Mouse (Mus musculus): ENCODE results near the gene Ugt1a9.
A peak's percentile ranks its signal among the peaks of the same experiment; 100 is the strongest.

Gene Ugt1a9

GRCm38 (mm10) chr1:88258881-88259642, 188.5 kb downstream of the Ugt1a9 start:
- DNase-seq (ENCODE audit: low read depth, low spot score): no peak

- DNase-seq (ENCODE audit: low read depth, low spot score): no peak
These were observed 189.0 kb downstream of the Ugt1a9 start for GRCm38 (mm10) chr1:88259643-88260024.

DNA sequence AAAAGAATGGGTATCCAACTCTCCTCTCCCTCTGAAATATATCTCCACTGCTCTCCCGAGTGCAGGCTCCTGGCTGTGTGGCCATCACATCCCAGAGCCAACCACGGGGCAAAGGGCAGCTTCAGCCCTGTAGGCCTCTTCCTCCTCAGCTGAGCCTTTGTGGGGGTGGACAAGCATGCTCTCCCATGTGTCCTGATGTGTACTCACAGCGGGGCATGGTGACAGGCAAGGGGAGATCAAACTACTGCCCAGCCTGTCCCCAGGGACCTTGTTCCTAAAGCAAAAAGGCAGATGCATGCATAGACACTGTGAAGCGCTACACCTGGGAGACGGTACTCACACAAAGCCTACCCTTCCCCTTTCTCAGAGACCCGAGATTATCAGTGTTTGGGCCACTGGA, 189.5 kb downstream of the Ugt1a9 start:
- DNase-seq (ENCODE audit: low read depth, low spot score): no peak

GRCm38 (mm10) chr1:88260604-88261377, 190.2 kb downstream of the Ugt1a9 start:
- no peak for DNase-seq (ENCODE audit: low read depth, low spot score)

- no peak for DNase-seq (ENCODE audit: low read depth, low spot score)
These were observed 191.1 kb downstream of the Ugt1a9 start for GRCm38 (mm10) chr1:88261706-88262105.

- DNase-seq (ENCODE audit: low read depth, low spot score): peak; percentile 51
These were observed 191.7 kb downstream of the Ugt1a9 start for GRCm38 (mm10) chr1:88262255-88262654.

DNA sequence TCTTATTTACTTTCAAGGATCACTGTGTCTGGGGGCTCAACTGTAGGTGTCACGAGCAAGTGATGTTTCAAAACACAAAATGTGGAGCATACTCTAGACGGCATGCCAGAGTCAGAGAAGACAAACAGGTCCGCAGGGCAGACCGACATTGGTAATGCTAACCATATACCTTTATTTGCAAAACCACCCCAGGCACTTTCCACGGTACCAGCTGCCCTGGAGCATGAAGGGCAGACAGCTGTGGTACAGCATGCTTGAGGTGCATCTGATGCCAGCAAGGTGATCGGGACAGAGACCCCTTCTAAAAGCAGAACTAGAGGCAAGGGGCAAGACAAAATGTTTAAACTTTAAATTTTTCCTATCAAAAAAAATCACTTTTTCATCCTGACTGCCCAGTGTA, 192.4 kb downstream of the Ugt1a9 start:
- DNase-seq (ENCODE audit: low read depth, low spot score): no peak

DNA sequence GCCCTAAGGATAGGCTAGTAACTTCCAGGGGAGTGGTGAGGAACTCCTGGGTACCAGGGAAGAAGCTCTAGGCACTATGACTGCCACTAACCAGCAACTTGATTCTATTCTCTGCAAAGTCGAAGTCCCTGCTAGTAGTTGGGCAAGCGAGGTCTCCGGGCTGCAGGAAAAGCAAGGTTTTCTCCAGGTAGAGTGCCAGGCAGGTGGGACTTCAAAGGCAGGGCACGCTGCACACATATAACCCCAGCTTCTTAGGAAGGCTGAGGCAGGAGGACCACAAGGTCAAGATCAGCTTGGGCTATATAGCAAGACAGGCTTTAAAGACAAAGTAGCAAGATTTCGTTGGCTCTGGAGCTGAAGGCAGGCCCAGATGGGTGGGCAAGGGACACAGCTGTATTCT, 193.2 kb downstream of the Ugt1a9 start:
- no peak for DNase-seq (ENCODE audit: low read depth, low spot score)

- DNase-seq (ENCODE audit: low read depth, low spot score): no peak
These were observed 193.8 kb downstream of the Ugt1a9 start for GRCm38 (mm10) chr1:88264237-88264868.

- no peak for DNase-seq (ENCODE audit: low read depth, low spot score)
These were observed 194.3 kb downstream of the Ugt1a9 start for GRCm38 (mm10) chr1:88264869-88265240.

GRCm38 (mm10) chr1:88266123-88266522, 195.5 kb downstream of the Ugt1a9 start:
- DNase-seq (ENCODE audit: low read depth, low spot score): no peak

DNA sequence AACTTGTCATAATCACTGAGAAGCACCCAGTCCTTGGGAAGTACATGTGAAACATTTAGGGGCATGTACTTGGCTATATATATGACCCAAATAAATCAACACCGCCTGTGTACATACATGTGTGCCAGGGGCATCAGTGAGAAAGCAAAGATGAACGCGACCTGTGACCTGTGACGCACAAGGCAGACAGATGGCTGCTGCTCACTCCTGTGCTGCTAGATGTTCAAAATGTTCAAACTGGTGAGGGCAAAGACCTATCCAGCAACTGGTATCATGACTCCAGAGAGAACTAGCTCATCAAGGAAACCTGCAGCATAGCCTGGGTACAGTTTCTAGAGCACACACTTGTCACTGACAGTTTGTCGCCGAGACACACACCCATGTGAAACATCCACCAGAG, 196.9 kb downstream of the Ugt1a9 start:
- DNase-seq (ENCODE audit: low read depth, low spot score): no peak

DNA sequence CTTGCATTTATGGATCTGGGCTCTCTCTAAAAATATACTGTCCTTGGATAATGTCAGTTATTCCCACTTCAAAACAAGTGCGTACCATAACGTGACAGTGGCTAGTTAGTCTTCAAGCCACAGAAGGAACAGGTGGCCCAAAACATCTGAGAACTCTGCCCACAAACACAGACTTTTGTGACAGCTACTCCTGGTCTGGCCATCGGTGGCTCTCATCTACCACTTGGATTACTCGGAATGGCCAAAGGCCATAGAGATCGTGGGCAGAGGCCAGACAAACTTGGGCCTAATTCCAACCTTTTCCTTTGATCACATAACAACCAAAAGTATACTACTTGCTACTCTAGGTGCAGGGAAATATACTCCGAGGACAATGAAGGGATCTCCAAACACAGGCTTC, 197.5 kb downstream of the Ugt1a9 start:
- DNase-seq (ENCODE audit: low read depth, low spot score): no peak
